Mouse (Mus musculus): Measurements from ENCODE around the gene Tspan33. TPM values are rescaled to one million over a fixed set of nuclear protein-coding genes. Genes with fewer than 3 reads are reported as not detected.
"Not testable (repeated sequence)": the region's sequence is repeated elsewhere in the genome, so short reads cannot be mapped to it uniquely, and the experiment has no call there.

The Tspan33 gene
- total RNA-seq, 2 experiments from 2014 or later, result 1.4 to 1.5 TPM

DNA sequence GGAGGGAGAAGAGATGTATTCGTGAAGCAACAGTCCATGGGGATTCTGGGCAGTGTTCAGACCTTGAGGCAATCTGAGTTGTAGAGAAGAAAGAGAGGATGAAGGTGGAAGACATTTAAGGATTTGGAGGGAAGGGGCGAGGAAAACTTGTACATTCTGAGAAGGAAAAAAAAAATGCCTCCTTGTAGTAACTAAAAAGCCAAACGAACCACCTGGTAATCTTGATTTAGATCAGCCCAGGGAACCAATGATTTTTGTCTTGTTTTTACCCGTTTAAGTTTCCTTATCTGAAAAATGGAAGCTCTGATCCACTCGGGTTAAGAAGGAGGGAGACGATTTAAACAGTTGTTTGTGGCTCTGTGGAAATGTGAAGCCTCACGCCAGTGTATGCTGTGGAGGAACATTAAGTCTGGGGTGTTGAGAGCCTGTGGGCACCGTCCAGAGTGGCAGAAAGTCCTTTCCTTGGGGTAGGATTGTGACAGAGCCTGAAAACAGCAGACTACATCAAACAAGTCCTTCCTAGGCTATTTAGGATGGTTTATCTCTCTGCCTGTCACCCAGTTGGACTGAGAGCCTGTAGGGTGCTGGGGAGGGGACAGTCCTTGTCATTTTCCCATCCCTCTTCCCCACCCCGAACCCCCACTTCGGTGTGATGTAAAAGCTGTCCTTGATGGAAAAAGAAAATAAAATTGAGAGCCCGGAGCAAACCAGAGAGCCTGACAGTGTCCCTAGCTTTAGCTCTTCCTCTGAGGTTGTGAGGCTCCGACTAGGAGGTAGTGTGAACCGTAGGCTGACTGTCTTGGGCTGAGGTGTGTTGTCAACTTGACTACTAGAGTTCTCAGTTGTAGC, 42.8 kb downstream of the Tspan33 start:
- no peak for DNase-seq (ENCODE audit: low spot score)
- intact Hi-C loops (cut with DNase I), result no loop called here

GRCm38 (mm10) chr6:29751466-29752152, 57.6 kb downstream of the Tspan33 start:
- DNase-seq (ENCODE audit: low spot score), result no peak
- intact Hi-C loops (cut with DNase I), result no loop called here

DNA sequence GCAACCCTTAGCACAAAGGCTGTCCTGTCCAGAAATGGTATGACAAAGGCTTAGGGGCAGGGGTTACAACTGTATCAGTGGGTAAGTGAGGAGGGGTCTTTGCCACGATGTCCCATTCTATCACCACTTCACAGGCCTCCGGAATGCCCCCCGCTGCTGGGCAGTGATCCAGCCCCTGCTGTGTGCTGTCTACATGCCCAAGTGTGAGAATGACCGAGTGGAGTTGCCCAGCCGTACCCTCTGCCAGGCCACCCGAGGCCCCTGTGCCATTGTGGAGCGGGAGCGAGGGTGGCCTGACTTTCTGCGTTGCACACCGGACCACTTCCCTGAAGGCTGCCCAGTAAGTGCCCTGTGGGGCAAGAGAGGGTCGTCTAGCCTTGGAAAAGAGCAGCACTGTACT, 59.3 kb downstream of the Tspan33 start:
- DNase-seq (ENCODE audit: low spot score), result no peak
- intact Hi-C loops (cut with DNase I), result no loop called here

- DNase-seq (ENCODE audit: low spot score), result no peak
Measured at GRCm38 (mm10) chr6:29756001-29756400, 62.0 kb downstream of the Tspan33 start.

GRCm38 (mm10) chr6:29756476-29756875, 62.5 kb downstream of the Tspan33 start:
- intact Hi-C loops (cut with DNase I), result loop anchor here (5.0 kb wide), 1 partner anchor 61 kb away; no protein-coding TSS in a partner anchor
- DNase-seq (ENCODE audit: low spot score), result no peak

More at GRCm38 (mm10) chr6:29756001-29756400, 62.0 kb downstream of the Tspan33 start:
- intact Hi-C loops (cut with DNase I), result loop anchor here (5.0 kb wide), 1 partner anchor 61 kb away; no protein-coding TSS in a partner anchor

GRCm38 (mm10) chr6:29758417-29758816, 64.4 kb downstream of the Tspan33 start:
- intact Hi-C loops (cut with DNase I), result loop anchor here (1.0 to 5.0 kb wide), 2 partner anchors 47 to 59 kb away; no protein-coding TSS in a partner anchor
- peak; percentile 27 for DNase-seq (ENCODE audit: low spot score)

DNA sequence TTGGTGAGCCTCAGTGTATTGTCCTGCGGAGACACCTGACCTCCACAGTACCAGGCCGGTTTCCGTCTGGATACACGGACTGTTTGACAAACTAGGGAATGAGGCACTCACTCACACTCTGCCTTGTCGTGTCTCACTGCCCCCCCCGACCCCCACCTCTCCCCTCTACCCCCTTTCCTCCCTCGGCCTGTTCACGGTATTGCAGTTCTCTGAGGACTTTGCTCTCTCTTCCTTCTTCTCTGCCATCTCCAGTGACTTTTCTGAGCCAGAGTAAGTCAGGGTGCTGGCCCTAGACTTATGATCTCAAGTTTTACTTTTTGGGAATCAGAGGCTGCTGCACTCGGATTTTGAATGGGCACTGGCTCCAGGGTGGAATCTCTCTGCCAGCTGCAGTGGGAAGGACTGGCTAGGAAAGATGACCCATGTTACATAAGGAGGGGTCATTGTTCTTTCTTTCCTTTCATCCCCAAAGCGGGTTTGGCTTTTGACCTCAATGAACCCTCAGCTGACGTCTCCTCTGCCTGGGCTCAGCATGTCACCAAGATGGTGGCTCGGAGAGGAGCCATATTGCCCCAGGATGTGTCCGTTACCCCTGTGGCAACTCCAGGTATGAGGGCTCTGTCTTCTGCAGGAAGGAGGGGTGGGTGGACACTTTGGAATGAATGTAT, 65.1 kb downstream of the Tspan33 start:
- no peak for DNase-seq (ENCODE audit: low spot score)
- intact Hi-C loops (cut with DNase I), result loop anchor here (5.0 kb wide), 1 partner anchor 58 kb away; no protein-coding TSS in a partner anchor

- intact Hi-C loops (cut with DNase I); DNase-seq (ENCODE audit: low spot score): not testable (repeated sequence)
Measured at GRCm38 (mm10) chr6:29760397-29760796, 66.4 kb downstream of the Tspan33 start.

DNA sequence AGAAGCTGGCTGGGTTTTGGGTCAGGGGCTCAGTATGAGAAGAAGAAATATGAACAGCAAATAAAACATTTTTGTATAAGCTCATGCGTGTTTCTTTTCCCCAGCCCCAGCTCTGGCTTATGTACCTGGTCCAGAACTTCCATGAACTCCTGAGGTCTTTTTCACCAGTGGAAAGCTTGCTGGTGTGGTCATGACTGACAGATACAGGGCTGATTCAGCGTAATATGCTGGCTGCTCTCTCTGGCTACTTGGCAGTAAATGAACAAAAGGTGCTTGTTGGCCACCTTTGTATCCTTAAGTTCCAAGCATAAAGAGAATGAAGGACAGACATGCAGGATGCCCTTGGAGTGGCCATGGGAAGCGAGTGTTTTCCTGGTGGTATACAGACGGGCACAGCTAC, 67.3 kb downstream of the Tspan33 start:
- no peak for DNase-seq (ENCODE audit: low spot score)
- intact Hi-C loops (cut with DNase I), result no loop called here

DNA sequence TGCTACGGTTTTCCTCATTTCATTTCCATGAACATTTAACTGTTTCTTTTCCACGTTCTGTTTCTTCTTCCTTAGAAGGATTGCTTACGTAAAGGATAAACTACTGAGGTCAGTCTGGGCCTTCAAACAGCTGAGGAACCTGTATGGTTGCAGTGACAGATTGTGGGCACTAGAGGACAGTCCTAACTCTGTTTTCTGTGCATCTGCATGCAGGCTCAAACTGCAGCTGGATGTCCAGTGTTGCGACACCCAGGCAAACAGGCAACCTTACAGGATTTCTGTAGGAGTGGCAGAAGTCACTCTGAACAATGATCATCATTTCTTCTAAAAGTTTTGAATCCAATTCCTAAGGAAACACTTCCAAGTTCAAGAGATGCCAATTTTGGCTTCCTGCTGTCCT, 68.5 kb downstream of the Tspan33 start:
- DNase-seq (ENCODE audit: low spot score), result no peak

DNA sequence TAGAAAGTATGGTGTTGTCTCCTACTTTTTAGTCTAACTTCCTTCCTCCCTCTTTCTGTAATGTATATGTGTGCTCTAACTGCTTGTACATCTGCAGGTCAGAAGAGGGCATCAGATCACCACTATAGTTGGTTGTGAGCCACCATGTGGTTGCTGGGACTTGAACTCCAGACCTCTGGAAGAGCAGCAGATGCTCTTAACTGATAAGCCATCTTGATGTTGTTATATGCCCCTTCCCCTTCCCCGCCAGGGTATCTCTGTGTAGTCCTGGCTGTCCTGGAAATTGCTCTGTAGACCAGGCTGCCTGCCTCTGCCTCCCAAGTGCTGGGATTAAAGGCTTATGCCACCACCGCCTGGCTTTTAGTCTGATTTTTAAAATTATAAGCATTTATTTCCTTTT, 72.9 kb downstream of the Tspan33 start:
- no peak for DNase-seq (ENCODE audit: low spot score)
- intact Hi-C loops (cut with DNase I), result loop anchor here (2.0 to 5.0 kb wide), 3 partner anchors 32 to 280 kb away; partner anchors contain the start of genes Nrf1, Smo and Tspan33

More for the DNA sequence above, 68.5 kb downstream of the Tspan33 start:
- intact Hi-C loops (cut with DNase I), result no loop called here

Other genes with a start within 250 kb of the Tspan33 start
- 100 to 1,000 TPM in 1 of 2 experiments, 10 to 100 TPM in 1; 99.3 to 109 TPM for gene Atp6v1f, start 226.5 kb upstream of the Tspan33 start, total RNA-seq (2021)
- gene Atp6v1fnb, start 222.8 kb upstream of the Tspan33 start, total RNA-seq (2021), result not detected
- gene Kcp, start 186.3 kb upstream of the Tspan33 start, total RNA-seq (2021), result 1 to 10 TPM; 4.4 to 4.6 TPM
- gene Irf5, start 167.6 kb upstream of the Tspan33 start, total RNA-seq (2021), result 1 to 10 TPM; 2.7 to 4.2 TPM
- gene Tnpo3, start 84.3 kb upstream of the Tspan33 start, total RNA-seq (2021), result 10 to 100 TPM; 40.3 to 44.0 TPM
- 10 to 100 TPM in 1 of 2 experiments, 1 to 10 TPM in 1; 9.4 to 10.3 TPM for gene Smo, start 41.3 kb downstream of the Tspan33 start, total RNA-seq (2021)
- gene Ahcyl2, start 73.8 kb downstream of the Tspan33 start, total RNA-seq (2021), result 10 to 100 TPM; 15.0 to 16.9 TPM
- gene Strip2, start 222.8 kb downstream of the Tspan33 start, total RNA-seq (2021), result 10 to 100 TPM; 52.9 to 63.3 TPM

Data from heart, postnatal 25 days (tissue).